Mouse (Mus musculus): Measurements from ENCODE around the gene Gtf2f1. TPM values are rescaled to one million over a fixed set of nuclear protein-coding genes. Genes with fewer than 3 reads are reported as not detected.

The Gtf2f1 gene
- total RNA-seq, 1 experiment from 2014 or later = 83.1 TPM

Other genes starting within 250 kb of the Gtf2f1 start
- gene Dus3l, start 246.5 kb downstream of the Gtf2f1 start, total RNA-seq (2017) = 15.0 to 22.2 TPM (median 19.2 TPM) in 3 replicates
- 0.29 to 0.49 TPM in 2 of 3 replicates, not detected in the other for gene Prr22, start 241.0 kb downstream of the Gtf2f1 start, total RNA-seq (2017)
- gene Rfx2, start 180.3 kb downstream of the Gtf2f1 start, total RNA-seq (2017) = 4.7 to 8.2 TPM (median 6.6 TPM) in 3 replicates
- not detected in 3 replicates for gene Acsbg2, start 136.8 kb downstream of the Gtf2f1 start, total RNA-seq (2017)
- gene 1700061G19Rik, start 135.8 kb downstream of the Gtf2f1 start, total RNA-seq (2017) = not detected in 3 replicates
- gene Mllt1, start 75.9 kb downstream of the Gtf2f1 start, total RNA-seq (2017) = 7.0 to 20.4 TPM (median 8.3 TPM) in 3 replicates
- not detected in 3 replicates for gene Acer1, start 29.2 kb downstream of the Gtf2f1 start, total RNA-seq (2017)
- gene Clpp, start 21.0 kb downstream of the Gtf2f1 start, total RNA-seq (2017) = 12.3 to 27.6 TPM (median 13.8 TPM) in 3 replicates
- gene Alkbh7, start 13.9 kb downstream of the Gtf2f1 start, total RNA-seq (2017) = 8.0 to 11.9 TPM (median 9.8 TPM) in 3 replicates
- gene Pspn, start 11.3 kb downstream of the Gtf2f1 start, total RNA-seq (2017) = not detected in 3 replicates
- not detected in 3 replicates for gene Gm17949, start 181 bp upstream of the Gtf2f1 start, total RNA-seq (2017)
- gene Khsrp, start 20.2 kb upstream of the Gtf2f1 start, total RNA-seq (2017) = 25.1 to 60.3 TPM (median 33.8 TPM) in 3 replicates
- gene Slc25a41, start 30.4 kb upstream of the Gtf2f1 start, total RNA-seq (2017) = not detected in 3 replicates
- gene Crb3, start 47.8 kb upstream of the Gtf2f1 start, total RNA-seq (2017) = 1.4 TPM in 1 of 3 replicates, not detected in the others
- gene Slc25a23, start 48.6 kb upstream of the Gtf2f1 start, total RNA-seq (2017) = 0.21 to 1.7 TPM (median 1.3 TPM) in 3 replicates
- 32.3 to 86.7 TPM (median 48.3 TPM) in 3 replicates for gene Dennd1c, start 67.2 kb upstream of the Gtf2f1 start, total RNA-seq (2017)
- gene Tubb4a, start 76.5 kb upstream of the Gtf2f1 start, total RNA-seq (2017) = 0.58 to 1.4 TPM in 2 of 3 replicates, not detected in the other
- gene Tnfsf9, start 94.0 kb upstream of the Gtf2f1 start, total RNA-seq (2017) = 0.57 to 1.3 TPM (median 1.2 TPM) in 3 replicates
- gene Cd70, start 138.5 kb upstream of the Gtf2f1 start, total RNA-seq (2017) = not detected in 3 replicates
- gene Tnfsf14, start 182.9 kb upstream of the Gtf2f1 start, total RNA-seq (2017) = 9.5 to 16.2 TPM (median 10.5 TPM) in 3 replicates
- gene C3, start 216.8 kb upstream of the Gtf2f1 start, total RNA-seq (2017) = 96.6 to 152 TPM (median 129 TPM) in 3 replicates
- gene Gpr108, start 237.2 kb upstream of the Gtf2f1 start, total RNA-seq (2017) = 27.2 to 32.8 TPM (median 27.8 TPM) in 3 replicates
- gene Trip10, start 238.2 kb upstream of the Gtf2f1 start, total RNA-seq (2017) = 4.5 to 10.8 TPM (median 9.2 TPM) in 3 replicates